Mouse (Mus musculus): ENCODE results near the gene Zfp260.
"Not testable (repeated sequence)": the region's sequence is repeated elsewhere in the genome, so short reads cannot be mapped to it uniquely, and the experiment has no call there.

Gene Zfp260

DNA sequence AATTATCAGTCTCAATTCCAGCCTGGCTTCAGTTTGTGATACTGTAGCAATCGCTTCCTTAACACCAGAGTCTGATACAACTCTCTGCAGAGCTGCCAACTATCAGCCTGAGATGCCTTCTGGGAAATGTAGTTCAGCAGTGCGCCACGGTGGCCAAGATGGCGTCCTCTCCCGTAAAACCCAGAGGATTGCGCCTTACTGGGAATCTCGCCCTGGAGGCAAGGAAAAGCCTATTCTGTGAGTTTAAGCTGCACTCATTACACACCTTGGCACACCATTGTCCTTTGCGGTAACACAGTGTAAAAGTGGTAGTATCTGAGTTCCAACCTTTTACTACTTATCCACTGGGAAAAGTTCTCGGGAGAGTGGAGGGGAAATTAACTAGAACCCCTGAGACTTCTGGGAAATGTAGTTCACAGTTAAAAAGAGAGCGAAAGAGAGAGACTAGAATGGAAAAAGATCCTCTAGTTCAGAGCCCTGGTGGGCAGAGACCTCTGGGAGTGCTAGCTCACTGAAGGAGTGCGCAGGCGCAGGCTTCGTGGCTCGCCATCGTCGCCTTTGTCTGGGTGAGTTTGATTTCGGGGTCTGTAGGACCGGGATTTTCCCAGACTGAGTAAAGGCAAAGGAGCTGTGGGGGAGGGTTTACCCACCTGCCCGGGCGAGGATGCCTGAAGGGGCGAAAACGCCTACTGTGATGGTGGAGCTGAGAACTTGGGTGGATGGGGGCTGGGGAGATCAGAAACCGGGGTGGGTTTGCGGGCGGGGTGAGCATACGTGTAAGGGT is at the start of gene Zfp260:
TSS of gene Zfp260 (plus strand) at position 132 of the 784 bp plus-strand sequence.
- peak; percentile 95 for DNase-seq (ENCODE audit: low read depth)

DNA sequence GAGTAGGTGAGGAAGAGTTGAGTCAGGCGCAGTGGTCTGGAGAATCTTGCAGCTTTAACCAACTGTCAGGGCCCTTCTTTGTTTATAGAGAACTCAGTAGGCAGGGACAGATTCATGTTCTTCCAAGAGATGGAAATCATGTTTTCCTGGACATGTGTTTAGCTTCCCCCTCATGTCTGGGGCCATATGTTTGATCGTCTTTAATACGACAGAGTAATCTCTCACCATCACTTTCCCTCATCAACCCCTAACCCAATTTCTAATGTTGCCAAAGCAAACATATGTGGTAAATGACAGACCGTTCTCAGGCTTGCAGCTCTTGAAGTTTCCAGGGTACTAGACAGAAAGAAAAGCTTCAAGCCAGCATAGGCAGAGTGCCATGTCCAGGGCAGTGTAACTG is 46.5 kb upstream of the Zfp260 start:
- DNase-seq (ENCODE audit: low read depth): no peak

DNA sequence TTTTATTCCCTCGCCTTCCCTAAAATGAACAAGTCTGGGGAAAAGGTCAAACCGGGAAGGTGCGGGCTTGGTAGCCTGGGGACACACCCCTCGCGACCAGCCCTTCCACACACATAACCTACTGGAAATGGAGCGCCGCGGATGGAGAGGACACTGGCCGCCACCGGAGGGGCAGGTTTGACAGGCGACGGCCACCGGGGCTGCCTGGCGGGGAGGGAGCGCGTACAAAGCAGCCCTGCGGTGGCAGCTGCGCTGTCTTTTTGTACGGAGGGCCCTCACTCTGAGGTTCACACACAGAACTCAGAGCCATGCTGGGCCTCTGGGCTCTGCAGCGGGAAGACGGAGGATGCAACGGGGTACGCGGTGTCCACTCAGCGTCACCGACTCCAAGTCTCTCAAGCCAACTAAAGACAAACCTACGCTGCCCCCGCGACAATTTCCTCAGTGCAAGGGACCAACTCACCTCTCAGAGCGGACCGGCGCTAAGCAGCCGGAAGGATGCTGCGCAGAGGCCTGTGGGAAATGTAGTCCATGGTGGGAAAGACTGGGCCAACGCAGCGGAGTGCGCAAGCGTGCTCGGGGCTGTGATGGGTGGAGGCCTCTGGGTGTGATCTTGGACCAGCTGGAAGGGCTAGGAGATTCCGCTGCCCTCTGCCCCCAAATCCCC is 43.6 kb upstream of the Zfp260 start, which contains the start of gene Zfp14:
TSS of gene Zfp14 (minus strand) at position 499 of the 667 bp plus-strand sequence.
- peak; percentile 82 for DNase-seq (ENCODE audit: low read depth)

DNA sequence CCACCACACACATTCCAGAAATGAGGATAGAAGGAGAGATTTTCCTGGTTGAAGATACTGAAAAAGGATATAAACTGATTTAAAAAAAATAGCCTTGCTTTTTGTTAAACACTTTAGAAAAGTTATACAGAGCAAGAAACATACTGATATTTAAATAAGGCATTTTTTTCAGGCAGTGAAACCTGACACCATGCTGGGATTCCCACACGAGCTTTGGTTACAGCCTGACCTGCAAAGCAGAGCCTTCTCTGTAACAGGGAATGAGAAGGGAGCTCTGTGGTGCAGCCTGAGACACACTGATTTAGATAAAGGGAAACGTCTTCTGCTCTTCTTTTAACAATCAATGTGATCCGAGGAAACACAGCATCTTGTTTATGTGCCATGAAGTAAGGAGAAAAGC is 41.0 kb upstream of the Zfp260 start:
- DNase-seq (ENCODE audit: low read depth): peak; percentile 67

DNA sequence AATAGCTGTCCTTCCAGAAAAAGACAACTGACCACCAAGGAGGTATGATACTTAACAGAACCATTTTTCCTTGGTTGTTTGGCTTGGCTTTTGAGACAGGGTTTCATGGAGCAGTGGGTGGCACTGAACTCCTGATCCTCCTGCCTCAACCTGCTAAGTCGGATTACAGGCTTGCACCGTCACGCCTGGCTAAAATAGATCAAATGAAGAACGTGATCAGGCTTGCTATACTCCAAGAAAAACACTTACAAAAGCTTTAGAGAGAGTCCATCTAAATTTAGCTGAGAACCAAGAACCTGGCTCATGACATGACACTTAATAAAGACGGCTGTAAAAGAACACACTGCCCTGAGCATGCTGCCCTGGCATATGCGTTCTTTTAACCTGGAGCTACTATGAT is 34.2 kb upstream of the Zfp260 start:
- no peak for DNase-seq (ENCODE audit: low read depth)

DNA sequence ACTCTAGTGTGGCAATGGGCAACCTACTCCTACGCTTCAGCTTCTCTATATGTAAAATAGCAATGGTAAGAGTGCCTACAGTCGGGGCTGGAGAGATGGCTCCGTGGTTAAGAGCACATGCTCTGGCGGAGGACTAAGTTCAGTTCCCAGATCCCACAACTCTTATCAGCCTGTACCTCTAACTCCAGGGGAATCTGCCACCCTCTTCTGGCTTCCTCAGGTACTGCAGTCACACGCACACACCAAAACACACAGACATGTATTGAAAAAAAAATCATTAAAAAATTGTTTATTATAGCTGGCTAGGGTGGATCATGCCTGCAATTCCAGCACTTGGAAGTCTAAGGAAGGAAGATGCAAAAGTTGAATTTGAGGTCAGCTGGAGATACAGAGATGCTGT is 32.1 kb upstream of the Zfp260 start:
- DNase-seq (ENCODE audit: low read depth): peak; percentile 45

DNA sequence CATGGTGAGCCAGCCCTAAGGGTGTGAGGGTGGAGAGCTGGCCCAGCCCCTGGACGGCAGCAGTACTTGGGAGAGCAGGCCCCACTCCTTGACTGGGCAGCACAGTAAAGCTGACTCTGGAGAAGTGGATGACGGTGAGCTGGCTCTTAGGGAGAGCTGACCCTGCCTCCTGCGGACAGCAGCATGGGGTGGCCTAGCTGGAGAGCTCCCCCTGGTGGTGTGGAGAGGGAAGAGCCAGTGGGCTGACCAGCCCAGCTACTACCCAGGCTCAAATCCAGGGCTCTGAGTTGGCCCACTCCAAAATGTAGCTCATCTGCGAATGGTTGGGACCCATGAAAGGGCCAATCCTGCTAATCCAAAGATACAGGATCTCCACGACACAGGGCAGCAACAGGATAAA is 30.0 kb upstream of the Zfp260 start:
- no peak for DNase-seq (ENCODE audit: low read depth)

DNA sequence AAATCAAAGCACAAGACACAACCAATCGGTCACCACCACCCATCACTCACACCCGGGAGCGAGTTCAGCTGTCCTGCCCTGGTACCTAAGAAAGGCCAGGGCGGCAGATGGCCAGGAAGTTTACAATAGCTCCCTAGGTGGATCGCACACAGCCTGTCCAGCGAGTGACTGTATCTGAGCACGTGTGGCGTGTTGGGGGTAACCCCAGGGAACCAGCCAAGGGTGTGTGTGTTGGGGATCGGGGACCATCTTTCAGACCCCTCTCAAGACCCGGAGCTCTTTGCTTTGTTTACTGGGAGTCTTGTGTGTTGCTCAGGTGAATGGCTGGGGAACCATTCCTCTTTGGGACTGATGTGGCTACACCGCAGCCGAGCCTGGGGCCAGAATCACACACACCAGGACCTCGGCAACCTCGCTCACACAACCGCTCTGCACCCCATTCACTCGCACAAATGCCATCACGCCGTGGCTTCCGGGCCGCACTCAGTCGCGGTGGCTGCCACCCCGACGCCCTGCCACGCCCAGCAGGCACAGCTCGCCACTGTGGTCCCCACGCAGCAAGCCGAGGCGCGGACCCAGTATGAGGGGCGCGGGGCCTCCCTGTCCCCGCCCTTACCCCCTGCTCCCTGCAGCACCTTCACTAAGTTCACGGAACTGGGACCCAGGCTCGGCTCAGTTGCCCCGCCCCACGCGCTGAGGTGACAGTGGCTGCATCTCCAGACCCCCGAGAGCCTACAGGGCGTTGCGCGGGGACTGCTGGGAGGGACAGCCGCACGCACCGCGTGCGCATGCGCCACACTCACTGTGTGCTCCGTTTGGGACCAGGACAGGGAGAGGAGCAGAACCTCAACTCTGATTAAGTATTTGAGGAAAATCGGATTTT is 22.2 kb upstream of the Zfp260 start, which contains the start of gene Zfp82:
TSS of gene Zfp82 (minus strand) at position 755 of the 883 bp plus-strand sequence.
- DNase-seq (ENCODE audit: low read depth): peak; percentile 87

DNA sequence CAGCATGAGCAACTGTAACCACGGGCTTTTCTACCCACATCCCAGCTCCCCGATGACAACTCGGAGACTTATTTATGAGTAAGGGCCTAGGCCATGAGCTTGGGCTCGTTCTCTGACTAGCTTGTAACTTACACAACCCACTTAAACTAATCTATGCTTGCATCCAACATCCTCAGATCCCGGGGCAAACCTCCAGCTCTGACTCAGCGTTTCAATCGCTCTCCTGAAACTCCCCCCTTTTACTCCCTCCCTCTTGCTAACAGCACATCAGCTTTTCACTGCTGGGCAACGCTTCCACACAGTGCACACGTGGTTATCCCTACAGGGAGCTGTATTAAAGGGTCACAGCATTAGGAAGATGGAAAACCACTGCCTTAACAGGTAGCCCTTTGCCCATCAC is 8.1 kb upstream of the Zfp260 start:
- DNase-seq (ENCODE audit: low read depth): peak; percentile 98

DNA sequence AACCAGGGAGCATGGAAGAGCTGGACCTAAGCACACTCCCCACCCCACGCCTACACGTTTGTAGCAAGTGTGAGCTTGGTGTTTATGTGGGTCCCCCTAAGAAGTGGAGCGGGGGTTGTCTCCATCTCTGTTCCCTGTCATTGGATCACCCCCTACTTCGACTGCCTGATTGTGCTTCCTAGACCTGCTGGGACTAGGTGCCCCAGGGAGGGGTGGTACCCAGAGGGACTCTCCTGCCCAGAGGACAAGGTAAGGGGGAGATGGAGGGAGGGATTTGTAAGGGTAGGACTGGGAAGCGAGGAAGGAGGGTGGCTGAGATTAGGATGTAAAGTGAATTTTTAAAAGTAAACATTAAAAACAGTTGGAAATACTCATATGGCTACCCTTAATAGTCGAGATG is 5.2 kb upstream of the Zfp260 start:
- no peak for DNase-seq (ENCODE audit: low read depth)

DNA sequence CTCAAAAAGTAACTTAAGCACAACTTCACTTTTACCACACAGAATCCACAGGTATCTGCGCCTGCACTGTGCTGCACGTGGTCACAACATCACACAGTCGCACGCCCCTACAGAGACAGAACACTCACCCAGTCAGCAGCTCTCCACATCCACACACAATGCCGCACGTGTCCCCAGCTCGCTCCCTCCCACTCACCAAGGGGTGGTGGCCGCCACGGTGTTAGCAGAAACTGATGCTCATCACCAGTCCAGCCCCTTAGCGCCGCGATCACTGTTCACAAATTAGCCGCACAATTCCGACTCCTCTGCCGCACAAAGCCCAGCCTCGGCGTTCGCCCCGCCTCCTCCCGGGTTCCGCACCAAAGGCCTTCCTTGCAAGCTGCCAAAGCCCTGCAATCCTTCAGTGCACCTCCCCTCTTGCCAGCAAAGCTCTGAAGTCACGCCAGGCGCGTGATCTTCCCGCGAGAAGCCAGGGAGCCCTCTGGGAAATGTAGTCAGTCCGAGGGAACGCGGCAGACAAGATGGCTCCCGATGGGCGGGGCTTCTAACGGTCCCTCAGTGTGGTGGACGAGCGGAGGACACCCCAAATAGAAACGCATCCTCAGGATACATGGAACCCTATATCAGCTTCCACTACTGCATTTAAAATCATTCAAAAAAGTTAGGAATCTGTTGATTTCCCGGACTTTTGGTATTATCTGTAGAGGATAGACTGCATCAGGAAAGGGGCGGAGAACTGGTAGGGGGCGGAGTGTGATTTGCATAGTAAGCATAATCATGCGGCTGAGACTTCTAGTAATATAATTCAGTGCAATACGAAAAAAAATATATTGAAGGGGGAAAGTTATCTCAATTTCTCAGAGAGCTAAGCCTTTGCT is 4.2 kb upstream of the Zfp260 start, which contains the start of the genes Gm26920 and Zfp566:
TSS of gene Gm26920 (minus strand) at position 319 of the 878 bp plus-strand sequence.
TSS of gene Zfp566 (minus strand) at position 436 of the 878 bp plus-strand sequence.
- DNase-seq (ENCODE audit: low read depth): peak; percentile 100

DNA sequence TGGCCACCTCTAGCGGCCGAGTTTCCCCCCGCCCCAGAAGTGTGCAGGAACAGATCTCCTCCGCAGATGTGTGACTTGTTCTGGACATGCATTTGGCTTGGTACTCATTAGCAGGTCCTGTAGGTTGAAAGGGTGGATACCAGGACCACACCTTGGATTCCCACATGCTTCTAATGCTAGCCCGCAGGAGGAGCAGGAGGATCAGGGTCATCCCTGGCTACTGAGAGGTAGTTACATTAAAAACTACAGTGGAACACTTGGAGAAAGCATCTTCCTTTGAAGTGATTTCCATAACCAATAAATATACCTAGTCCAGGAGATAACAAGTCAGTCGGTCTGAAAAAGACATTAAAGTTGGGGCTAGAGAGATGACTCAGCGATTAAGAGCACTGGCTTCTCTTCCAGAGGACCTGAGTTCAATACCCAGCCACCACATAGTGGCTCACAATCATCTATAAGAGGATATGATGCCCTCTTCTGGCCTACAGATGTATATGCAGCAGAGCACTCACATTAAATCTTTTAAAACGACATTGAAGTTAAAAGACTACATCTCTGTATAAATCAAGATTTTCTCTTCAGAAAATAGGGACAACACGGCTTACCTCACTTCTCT is 3.5 kb upstream of the Zfp260 start:
- DNase-seq (ENCODE audit: low read depth): peak; percentile 80

DNA sequence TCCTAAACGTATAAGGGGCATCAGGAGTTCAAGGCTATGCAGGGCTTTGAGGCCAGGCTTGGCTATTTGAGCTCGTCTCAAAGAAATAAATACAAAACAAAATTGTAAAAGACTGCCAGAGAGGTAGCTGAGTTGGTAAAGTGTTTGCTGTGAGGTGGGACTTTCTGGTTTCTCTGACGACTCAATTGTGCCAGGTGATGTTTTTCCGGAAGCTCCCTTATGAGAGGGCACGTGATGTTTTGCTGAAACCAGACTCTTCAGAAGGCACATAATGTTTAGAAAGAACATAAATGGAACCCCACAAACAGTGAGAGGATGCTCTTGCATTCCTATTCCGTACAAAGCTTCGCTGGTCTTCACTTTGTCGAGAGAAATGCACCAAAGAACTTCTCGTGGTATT is 1.9 kb upstream of the Zfp260 start:
- no peak for DNase-seq (ENCODE audit: low read depth)

DNA sequence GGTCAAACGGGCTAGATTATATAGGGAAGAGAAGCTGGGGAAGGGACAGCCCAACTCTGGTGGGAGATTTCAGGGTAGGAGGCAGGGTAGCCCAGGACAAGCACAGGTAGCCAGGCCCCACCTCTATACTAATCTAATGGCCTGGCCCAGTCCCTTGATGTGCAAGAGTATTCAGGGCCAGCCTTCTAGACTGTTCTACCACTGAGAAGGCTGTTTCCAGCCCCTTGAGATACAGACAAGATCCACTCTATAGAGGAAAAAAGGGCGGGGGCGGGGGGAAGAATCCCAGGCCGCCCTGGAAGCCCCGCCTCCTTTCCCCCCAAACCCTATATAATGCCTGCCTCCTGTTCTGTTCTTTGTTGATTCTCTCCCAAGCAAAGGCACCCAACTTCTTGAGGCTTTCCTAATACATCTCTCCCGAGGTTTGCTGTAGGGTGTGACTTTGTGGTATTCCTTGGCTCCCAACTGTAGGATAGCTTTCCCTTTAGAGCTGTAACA is 610 bp upstream of the Zfp260 start:
- peak; percentile 26 for DNase-seq (ENCODE audit: low read depth)

DNA sequence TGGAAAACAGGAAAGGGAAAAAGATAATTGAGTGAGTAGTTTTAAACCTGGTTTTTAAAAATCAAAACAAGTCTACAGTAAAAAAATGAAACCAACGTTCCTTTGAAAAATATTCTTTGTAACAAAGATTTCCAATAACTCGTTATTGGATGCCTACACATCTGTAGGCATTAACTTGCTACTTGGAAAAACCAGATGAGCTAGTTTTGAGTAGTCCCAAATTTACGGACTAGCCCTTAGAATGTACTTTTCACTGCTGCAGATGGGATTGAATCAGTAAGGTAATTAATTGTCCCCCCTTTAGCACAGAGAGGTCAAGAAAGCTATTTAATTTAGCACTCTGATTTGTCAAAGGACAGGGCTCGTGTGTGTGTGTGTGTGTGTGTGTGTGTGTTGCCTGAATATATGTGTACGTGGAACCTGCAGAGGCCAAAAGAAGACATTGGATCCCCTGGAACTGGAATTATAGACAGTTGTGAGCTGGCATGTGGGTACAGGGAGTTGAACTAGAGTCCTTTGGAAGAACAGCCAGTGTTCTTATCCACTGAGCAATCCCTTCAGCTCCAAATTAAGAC is 1.1 kb downstream of the Zfp260 start:
- DNase-seq (ENCODE audit: low read depth): peak; percentile 31

DNA sequence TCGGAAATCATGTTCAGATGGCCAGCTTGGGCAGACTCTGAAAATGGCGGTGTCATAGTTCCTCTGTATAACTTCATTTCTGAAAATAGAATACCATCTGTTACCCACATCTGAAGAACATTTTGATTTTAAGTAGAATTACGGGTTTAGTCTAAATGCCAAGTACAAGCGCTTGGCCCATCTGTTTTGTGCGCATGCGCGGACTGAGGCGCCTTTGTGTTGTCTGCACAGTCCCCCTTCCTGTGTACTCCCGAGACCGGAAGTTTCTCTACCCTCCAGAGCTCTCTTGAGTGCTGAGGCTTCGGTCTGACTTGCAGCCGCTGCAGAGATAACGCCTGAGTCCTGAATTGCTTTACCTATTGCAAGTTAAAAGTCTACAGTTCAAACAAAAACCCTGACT is 4.7 kb downstream of the Zfp260 start:
- no peak for DNase-seq (ENCODE audit: low read depth)

DNA sequence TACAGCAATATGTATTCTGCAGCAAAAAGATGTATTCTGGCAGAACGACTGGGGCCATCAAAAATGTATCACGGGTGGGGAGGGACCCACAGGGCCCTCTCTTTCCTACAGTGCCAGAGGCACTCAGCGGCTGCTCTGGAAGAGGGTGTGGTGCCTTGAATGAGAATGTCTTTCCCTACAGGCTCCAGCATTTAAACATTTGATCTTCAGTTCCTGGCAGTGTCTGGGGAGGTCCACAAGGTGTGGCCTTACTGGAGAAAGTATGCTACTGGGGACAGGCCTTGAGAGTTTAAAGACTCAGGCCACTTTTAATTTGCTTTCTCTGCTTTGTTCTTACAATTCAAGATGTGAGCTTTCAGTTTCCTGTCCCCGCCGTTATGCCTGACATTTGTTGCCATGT is 21.5 kb downstream of the Zfp260 start:
- no peak for DNase-seq (ENCODE audit: low read depth)

DNA sequence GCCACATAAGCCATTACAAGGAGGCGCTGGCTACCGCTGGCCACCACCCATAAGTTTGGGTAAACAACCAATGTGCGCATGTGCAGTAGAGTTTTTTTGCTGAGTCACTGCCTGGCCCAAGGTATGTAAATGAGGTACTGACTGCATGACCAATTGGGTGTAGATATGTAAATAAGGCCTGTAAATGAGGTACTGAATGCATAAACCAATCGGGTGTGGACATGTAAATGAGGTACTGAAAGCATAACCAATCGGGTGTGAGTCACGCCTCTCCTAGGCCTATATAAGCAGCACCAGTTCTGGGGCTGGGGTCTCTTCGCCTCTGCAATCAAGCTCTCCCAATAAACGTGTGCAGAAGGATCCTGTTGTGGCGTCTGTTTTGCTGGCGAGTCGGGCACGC is 23.4 kb downstream of the Zfp260 start:
- DNase-seq (ENCODE audit: low read depth): not testable (repeated sequence)

DNA sequence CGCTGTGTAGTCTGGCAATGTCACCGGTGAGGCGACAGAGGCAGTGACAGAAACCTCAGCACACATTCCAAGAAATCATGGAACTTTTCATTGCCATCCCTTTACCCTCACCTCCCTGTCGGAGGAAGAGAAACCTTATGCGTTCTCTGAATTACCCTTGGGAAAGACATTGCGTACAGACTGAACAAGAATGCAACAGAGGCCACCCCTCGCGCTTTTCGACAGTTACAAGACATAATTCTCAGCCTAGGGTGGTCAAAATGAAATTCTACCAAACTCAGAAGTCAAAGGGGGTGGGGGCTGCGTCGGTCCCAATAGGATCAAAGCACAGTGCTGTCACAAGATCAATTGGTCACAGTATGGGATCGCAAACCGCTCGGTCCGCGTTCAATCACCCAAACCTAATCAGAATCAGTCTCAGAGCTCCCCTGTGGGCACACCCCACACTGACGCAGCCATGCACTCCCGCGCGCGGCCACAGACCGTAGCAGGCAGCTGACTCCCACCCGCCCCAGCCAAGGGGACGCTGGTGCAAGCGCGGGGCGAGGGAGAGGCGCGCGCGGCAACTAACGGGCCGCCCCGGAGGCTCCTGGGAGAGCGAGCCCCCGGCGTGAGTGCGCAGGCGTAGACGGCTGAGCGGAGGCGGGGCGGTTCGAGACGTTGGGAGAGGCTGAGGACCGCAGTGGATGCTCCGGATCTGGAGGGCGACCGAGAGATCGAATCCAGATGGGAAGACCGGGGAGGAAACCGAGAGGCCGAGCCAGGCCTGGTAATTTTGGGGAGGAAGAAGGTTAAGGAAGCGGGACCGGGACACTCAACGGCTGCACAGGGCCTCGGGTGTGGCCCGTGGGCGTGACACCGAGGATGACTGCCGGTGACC is 27.0 kb downstream of the Zfp260 start, which contains the start of gene Zfp382:
TSS of gene Zfp382 (plus strand) at position 635 of the 880 bp plus-strand sequence.
- peak; percentile 97 for DNase-seq (ENCODE audit: low read depth)
